Comparison of ENCODE assay signal across 8 mouse cellular contexts in the genomic region with DNA sequence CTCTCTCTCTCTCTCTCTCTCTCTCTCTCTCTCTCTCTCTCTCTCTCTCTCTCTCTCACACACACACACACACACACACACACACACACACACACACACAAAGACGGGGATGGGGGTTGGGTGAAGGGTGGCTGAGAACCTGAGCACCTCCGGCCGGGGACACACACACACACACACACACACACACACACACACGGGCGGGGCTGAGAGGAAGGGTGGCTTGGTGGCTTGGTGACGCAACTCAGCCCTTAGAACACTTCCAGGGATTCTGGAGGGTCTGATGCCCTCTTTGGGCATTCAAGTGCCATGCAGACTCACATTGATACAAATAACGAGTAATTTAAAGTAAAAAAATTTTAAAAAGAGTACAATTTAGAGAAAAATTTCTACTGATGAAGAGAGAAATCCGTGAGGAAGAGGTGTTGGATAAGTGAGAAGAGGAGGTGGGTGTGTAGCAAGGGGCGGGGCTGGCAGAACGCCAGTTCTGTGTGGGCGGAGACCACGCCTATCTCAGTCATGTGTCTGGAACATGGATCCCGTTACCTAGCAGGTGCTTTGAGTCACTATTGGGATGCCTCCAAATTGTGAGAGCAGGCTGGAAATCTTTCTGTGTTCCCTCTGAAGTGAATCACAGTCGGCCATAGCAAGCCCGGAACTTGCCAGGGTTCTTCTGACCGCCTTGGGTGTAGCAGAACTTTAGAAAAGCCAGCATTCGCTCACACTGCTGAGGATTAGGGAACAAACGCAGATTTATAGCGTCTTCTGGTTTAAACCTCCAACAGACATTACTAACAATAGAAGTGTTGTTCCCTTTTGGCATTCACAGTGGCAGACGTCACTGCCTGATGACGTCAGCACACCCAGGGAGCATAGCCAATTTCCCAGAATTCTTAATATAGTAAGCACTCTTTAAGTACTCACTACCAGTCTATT. TPM values are rescaled to one million over a fixed set of nuclear protein-coding genes. Genes with fewer than 3 reads are reported as not detected.
DNase-seq lines count a peak whose midpoint lies in the region; ATAC-seq lines count a peak whose summit lies in the region.

No protein-coding gene starts in this region.

- DNase-seq in ovary, adult 18-20 months (ENCODE audit: low spot score), result peak; percentile 65
- no peak for DNase-seq in ovary, postnatal 10 days (ENCODE audit: low spot score)
- peak; percentile 61 to 64 for DNase-seq in cerebellum, postnatal 36 days
- DNase-seq in gastrocnemius, postnatal 25 days, result peak; percentile 66
- peak; percentile 77 to 91 for DNase-seq in left cerebral cortex, adult 8-10 months (ENCODE audit: low spot score in 2 of 2)
- DNase-seq in right cerebral cortex, postnatal 36 days (ENCODE audit: low spot score in 2 of 2), result peak; percentile 82 to 85

- peak; percentile 60 for ATAC-seq in inflammation-experienced regulatory T-cells, adult 6 months
- peak; percentile 59 for ATAC-seq in megakaryocyte, adult 5-6 weeks (ENCODE audit: poor library complexity, severe bottlenecking)

RNA-seq across cellular contexts. Expression of a gene that starts 12.2 kb away (rescaled TPM):
- total RNA-seq in gastrocnemius, postnatal 25 days (2021), result 1 to 10 TPM; 5.6 to 6.1 TPM
- polyA plus RNA-seq in inflammation-experienced regulatory T-cells, adult 6 months (2017; shearing (Covaris generic)), result 10 to 100 TPM; 14.2 to 23.8 (median 19.6) TPM
- 10 to 100 TPM in 2 of 4 experiments, 1 to 10 TPM in 2; 7.0 to 12.4 (median 10.5) TPM for total RNA-seq in left cerebral cortex, adult 8-10 months (2022)
- total RNA-seq in megakaryocyte, adult 5-6 weeks (2015), result 7.8 TPM in 2 replicates
- total RNA-seq in megakaryocyte, adult 5-6 weeks (2017), result 7.6 TPM in 2 replicates

RNA-seq across cellular contexts. Expression of a gene that starts 17.4 kb away (rescaled TPM):
- not detected for total RNA-seq in gastrocnemius, postnatal 25 days (2021)
- 1 to 10 TPM; 3.3 to 8.4 (median 5.5) TPM for polyA plus RNA-seq in inflammation-experienced regulatory T-cells, adult 6 months (2017; shearing (Covaris generic))
- total RNA-seq in left cerebral cortex, adult 8-10 months (2022), result not detected
- total RNA-seq in megakaryocyte, adult 5-6 weeks (2015), result 0.31 TPM in 1 of 2 replicates, not detected in the other
- total RNA-seq in megakaryocyte, adult 5-6 weeks (2017), result 0.11 TPM in 1 of 2 replicates, not detected in the other

RNA-seq across cellular contexts. Expression of a gene that starts 32.1 kb away (rescaled TPM):
- not detected for total RNA-seq in gastrocnemius, postnatal 25 days (2021)
- 1 to 10 TPM in 1 of 3 experiments, not detected in 2; 1.1 TPM for polyA plus RNA-seq in inflammation-experienced regulatory T-cells, adult 6 months (2017; shearing (Covaris generic))
- not detected for total RNA-seq in left cerebral cortex, adult 8-10 months (2022)
- total RNA-seq in megakaryocyte, adult 5-6 weeks (2015), result not detected in 2 replicates
- total RNA-seq in megakaryocyte, adult 5-6 weeks (2017), result not detected in 2 replicates

RNA-seq across cellular contexts. Expression of a gene that starts 45.4 kb away (rescaled TPM):
- not detected for total RNA-seq in gastrocnemius, postnatal 25 days (2021)
- not detected for polyA plus RNA-seq in inflammation-experienced regulatory T-cells, adult 6 months (2017; shearing (Covaris generic))
- total RNA-seq in left cerebral cortex, adult 8-10 months (2022), result not detected
- 1.2 and 1.3 TPM in 2 replicates for total RNA-seq in megakaryocyte, adult 5-6 weeks (2015)
- total RNA-seq in megakaryocyte, adult 5-6 weeks (2017), result 1.6 and 2.4 TPM in 2 replicates

RNA-seq across cellular contexts. Expression of a gene that starts 58.1 kb away (rescaled TPM):
- total RNA-seq in gastrocnemius, postnatal 25 days (2021), result not detected
- polyA plus RNA-seq in inflammation-experienced regulatory T-cells, adult 6 months (2017; shearing (Covaris generic)), result not detected
- total RNA-seq in left cerebral cortex, adult 8-10 months (2022), result not detected
- total RNA-seq in megakaryocyte, adult 5-6 weeks (2015), result not detected in 2 replicates
- not detected in 2 replicates for total RNA-seq in megakaryocyte, adult 5-6 weeks (2017)
